Mouse (Mus musculus) embryonic fibroblast, embryonic 13.5 days (primary cell): ENCODE data around the gene Nlrp14.

ENCODE experiments used
- CTCF ChIP-seq: IDR thresholded peaks from 2 replicates; pipeline ENCODE4 v1.5.1; 2011; ENCODE audit warnings: mild to moderate bottlenecking, control low read depth, low read length, moderate library complexity, borderline replicate concordance; ENCODE audit not compliant: insufficient read depth
- POLR2A ChIP-seq: IDR thresholded peaks from 2 replicates; pipeline ENCODE4 v1.6.1; 2011; ENCODE audit warnings: low read depth, mild to moderate bottlenecking, control low read depth, low read length, moderate library complexity

GRCm38 (mm10) chr7:107180406-107180805 is 13.6 kb downstream of the Nlrp14 start:
- TF ChIP-seq POLR2A (no peak), CTCF (no peak)
